Mouse (Mus musculus) heart, adult 9 months (tissue): Measurements from ENCODE around the gene Gm6904.
"Not testable (repeated sequence)": the region's sequence is repeated elsewhere in the genome, so short reads cannot be mapped to it uniquely, and the experiment has no call there.

Experiments used
- DNase-seq, 2 experiments: peaks; one replicate each; pipeline ENCODE4 v3.0.0; 2022; ENCODE audit warnings: low spot score in 2 of 2

Gene Gm6904

DNA sequence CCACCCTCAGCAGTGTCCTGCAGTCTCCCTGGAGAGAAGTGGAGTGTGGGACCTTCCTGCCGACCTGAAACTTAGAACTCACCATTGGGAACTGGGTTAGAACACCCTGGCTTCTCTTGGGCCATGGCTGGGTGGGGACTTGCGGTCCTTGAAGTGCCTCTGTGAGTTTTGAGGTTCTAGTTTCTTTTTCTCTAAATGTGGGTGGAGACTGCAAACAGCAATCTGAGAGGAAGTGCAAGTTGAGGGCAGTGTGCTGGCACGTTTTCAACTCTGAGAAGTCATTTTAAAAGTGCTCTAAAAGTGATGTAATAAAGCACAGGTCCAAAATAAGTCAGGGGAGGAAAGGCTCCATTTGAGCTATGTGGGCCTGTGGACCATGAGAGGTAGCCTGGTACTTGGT, at the start of gene Gm6904:
Gm6904 (minus strand) TSS at position 161 of the 400 bp plus-strand sequence.
- peak; percentile 28 to 44 for DNase-seq

DNA sequence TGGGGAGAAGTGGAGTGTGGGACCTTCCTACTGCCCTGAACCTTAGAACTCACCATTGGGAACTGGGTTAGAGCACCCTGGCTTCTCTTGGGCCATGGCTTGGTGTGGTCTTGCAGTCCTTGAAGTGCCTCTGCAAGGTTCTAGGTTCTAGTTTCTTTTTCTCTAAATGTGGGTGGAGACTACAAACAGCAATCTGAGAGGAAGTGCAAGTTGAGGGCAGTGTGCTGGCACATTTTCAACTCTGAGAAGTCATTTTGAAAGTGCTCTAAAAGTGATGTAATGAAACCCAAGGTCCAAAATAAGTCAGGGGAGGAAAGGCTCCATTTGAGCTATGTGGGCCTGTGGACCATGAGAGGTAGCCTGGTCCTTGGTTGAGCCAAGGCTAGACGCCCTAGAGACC, 37.4 kb upstream of the Gm6904 start, which contains the start of gene Phf11a:
Phf11a (minus strand) TSS at position 132 of the 400 bp plus-strand sequence.
- peak; percentile 4 to 29 for DNase-seq

DNA sequence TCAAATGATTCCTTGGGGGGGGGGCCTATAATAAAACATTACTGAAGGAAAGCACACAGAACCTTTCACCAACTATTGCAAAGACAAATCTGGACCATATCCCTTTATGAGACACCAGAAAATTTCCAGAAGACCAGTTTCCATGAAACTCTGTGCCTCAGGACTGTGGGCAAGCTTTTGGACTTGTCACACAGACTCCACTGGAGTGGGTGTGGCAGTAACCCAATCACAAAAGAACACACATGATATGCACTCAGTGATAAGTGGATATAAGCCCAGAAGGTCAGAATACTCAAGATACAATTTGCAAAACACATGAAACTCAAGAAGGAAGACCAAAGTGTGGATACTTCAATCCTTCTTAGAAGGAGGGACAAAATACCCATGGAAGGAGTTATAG, 31.8 kb upstream of the Gm6904 start:
- DNase-seq, result not testable (repeated sequence)

DNA sequence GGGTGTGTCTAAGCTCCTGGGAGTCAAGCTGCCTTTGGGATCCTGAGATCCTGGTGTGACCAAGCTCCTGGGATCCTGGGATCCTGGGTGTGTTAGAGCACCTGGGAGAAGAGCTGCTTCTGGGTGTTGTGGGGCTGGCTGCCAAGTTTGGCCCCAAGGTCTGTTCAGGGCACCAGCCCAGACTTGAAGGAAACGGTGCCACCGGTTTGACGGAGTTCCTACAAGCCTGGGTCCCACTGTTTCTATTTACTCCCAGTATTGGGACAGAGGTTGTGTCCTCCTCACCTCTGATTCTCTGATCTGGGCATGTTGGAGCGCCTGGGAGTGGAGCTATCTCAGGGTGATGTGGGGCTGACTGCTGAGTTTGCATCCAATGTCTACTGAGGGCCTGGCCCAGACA, 14.9 kb upstream of the Gm6904 start:
- not testable (repeated sequence) for DNase-seq

DNA sequence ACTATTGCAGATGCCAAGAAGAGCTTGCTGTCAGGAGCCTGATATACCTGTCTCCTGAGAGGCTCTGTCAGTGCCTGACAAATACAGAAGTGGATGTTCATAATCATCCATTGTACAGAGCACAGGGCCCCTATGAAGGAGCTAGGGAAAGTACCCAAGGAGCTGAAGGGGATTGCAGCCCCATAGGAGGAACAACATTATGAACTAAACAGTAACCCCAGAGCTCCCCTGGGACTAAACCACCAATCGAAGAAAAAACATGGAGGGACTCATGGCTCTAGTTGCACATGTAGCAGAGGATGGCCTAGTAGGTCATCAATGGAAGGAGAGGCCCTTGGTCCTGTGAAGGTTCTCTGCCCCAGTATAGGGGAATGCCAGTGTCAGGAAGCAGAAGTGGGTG, 4.2 kb downstream of the Gm6904 start:
- DNase-seq, result not testable (repeated sequence)

DNA sequence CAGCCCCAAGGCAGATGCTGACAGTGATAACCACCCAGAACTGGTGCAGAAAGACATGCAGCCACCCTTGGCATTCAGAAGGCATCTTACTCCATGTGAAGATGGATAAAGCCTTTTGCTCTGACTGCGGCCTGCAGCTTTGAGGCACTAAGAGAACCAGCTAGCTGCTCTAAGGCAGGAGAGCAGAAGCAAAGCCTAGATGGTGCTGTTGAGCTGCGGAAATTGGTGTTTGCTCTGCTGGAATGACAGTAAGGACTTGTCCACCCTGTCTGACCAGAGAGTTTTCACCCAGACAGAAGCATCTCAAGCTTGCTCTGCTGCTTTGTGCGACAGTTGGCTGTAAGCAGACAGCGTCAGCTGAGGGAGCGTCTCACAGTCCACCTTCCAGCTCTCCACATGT, 9.7 kb downstream of the Gm6904 start:
- not testable (repeated sequence) for DNase-seq

DNA sequence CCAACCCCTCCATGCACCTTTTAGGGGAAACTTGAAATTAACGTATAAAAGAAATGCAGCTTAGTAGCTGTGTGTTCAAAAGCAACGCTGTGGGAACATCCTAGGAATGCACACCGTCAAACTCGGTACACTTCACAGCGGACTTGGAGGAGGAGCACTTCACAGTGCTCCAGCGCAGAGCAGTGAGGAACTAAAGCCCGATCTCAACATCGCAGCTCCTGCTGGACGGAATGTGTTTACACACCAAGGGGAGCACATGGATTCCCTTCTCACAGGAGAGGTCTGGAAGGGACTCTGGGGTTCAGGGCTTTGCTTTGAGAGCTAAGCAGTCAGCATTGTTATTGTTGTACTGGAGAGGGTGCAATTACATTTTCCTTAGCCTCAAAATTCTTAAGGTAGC, 26.4 kb downstream of the Gm6904 start:
- DNase-seq, result no peak

DNA sequence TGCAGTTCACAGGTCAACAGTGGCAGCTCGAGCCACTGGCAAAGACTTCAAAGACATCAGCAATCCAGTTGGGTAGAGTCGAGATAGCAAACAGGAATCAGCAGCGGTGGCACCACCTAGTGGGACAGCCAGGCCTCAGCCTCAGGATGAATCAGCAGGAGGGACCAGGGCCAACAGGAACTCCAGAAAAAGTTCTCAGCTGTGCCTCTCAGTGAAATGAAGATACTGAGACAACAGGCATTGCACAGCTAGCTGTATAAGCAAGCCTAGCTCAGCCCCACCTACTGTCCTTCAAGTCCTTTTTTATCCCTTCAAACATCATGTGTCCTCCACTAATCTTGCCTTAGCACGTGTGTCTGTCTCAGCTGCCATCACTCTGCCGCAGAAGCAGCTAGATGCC, 28.0 kb downstream of the Gm6904 start:
- peak in 1 of 2 experiments; percentile 4 for DNase-seq

DNA sequence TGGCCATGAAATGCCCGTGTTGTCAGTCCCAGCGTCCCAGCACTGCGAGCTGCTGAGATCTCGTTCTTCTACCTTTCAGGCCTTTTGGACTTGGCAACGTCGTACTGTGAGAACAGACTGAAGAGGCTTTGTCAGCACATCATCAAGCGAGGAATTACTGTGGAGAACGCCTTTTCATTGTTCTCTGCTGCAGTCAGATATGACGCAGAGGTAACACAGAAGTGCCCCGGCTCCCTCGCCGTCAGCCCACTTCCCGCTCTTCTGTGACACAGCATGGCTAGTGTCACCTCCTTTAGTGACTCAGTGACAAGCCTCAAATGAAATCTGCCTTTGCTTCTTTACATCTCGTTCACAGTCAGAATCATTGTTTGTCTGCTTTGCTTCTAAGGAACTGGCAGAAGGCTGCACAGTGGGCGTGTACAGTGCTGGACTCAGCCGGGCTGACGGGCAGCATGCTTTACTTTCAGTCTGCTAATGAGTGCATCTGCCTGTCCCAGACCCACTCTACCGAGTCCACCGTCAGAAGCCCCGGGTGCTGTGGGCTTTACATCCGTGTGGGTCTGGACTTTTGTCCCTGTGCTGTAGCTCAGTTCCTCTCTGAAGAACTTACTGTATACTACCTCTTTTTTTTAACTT, 29.6 kb downstream of the Gm6904 start:
- DNase-seq, result no peak

DNA sequence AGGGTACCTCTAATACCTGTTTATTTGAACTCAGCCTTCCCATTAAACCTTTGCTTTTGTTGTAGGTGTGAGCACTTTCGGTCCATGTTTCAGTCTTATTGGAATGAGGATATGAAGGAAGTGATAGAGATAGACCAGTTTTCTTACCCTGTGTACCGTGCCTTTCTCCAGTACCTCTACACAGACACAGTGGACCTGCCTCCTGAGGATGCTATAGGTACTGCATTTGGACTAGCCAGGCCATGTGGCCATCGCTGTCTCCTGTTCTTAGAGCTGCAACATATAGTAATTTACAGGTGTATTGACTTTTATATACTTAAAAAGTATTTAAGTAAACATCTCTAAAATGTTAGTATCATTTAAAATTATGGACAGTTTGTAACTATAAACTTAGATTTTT, 30.2 kb downstream of the Gm6904 start:
- no peak for DNase-seq

DNA sequence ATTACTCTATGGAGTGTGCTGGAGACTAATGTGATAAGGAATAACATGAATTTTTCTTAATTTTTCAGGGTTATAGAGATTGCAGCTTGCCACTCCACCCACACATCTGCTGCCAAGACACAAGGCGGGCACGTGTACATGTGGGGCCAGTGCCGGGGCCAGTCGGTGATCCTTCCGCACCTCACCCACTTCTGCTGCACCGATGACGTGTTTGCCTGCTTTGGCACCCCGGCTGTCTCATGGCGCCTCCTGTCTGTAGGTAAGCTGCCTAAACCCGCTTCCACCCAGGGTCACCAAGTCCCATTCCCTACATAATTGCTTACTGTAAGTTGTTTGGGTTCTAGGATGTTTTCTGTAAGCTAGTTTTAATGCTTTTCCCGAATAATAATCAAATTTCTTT, 33.8 kb downstream of the Gm6904 start:
- no peak for DNase-seq

DNA sequence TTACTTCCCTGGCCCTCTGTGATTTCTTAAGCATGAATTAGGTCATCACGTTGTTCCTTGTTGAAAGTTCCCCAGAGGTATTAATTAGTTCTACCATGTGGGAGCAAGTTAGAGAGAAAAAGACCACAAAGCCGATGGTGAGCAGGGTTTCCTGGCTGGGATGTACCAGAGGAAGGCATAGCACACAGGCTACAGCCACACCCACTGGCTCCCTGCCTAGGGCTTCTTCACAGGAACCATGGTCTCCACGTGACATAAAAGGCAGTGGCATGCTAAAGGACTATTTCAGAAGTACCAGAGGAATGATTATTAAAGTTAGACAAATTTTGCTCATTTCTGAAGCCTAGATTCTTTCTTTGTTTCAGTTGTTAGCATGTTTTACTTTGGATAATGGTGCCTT, 40.8 kb downstream of the Gm6904 start:
- DNase-seq, result no peak

DNA sequence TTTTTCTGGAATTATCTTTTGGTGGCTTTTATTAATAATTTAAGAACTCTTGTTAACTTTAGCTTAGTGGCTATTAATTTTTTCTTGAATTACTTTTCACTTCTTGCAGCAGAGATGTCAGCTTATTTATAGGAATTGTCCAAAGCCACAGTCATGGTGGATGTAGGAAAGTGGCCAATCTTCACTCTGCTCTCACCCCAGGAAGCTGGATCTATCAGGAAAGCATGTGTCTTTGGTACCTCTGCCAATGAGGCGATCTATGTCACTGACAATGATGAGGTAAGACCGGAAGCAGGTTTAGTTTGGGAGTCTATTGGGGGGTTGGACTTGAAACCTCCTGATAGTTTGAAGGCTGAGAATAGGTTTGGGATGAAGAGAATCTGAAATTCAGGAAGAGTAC, 50.2 kb downstream of the Gm6904 start:
- DNase-seq, result no peak

DNA sequence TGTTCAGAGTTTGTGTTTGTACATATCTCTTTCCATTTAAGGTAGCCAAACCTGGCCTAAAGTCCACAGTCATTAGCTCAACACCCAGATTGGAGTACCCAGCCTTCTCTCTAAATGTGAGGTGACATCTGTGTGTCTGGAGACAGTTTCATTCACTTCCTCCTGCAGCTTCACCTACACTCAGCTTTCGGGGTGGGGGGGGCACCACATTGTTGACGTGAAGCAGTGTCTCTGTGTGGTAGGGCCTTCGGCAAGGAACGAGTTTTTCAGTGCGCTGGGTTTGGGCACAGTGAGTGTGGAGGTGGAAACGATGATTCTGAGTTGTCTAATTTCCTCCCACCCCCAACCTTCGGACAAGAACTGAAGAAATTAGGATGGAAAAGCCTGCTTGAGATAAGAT, 51.0 kb downstream of the Gm6904 start:
- DNase-seq, result no peak

DNA sequence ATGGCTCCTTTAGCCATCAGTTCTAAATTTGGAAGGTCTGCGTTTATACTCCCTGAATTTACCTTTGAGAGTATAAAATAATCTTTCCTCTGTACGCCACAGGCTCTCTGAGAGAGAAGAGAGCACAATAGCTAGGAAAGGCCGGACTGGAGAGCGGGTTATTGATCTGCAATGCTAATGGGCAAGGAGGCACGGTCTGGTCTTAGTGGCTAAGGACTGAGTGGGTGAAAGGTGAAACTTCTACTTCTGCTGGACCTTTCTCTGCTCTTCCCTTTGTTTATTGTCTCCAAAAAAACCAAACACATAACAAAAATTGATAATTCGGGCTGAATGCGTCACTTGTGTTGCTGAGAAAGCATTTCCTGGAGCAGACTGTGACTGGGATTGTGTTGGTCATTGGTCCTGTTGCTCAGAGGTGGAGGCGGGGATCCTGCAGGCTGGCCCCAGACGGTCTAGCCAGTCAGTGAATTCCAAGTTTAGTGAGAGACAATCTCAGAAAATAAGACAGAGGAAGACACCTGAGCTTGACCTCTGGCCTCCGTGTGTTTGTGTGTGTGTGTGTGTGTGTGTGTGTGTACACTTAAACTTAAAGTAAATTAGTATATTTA, 53.9 kb downstream of the Gm6904 start:
- no peak for DNase-seq

DNA sequence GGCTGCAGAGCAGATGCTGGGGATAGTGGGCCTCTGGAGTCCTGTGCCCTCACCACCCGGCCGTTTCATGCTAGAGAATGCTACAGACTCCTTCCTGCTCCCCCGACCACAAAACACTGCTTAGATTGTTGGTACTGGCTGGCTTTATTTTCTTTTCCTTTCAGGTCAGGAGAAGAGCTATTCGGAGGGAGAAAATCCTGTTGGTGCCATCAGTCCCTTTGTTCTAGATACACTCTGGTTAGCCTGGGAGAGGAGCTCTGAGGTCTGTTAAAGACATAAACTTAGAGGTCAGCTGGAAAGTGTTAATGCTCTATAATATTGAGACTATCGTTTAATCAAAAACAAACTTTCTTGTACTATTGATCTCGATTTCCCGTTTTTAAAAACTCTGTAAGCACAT, 54.6 kb downstream of the Gm6904 start:
- no peak for DNase-seq

DNA sequence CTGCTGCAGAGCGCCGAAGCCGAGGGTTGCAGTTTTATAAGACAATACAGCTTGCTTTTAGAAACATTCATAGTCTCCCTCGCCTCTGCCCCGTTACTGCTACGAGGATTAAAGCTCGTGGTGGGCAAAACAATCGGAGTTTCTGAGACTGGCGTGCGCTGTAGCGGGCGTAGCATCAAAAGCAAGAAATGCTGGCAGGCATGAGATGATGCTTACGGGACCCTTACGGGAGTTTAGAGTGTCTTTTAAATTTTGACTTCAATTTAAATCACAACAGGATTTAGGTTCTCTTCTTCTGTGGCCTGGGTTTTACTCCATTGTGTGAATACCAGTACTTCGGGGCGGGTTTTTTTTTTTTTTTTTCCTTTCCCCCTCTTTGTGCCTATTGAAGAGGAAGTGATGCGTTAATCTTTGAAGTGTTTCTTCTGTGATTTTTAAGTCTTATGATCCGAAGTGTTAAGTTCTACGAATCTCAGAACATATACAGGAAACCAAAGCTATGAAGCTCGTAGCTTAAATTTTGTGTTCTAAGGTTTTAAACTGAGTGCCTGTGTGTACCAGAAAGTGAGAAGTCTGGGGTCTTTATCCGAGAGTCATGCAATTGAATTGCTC, 58.3 kb downstream of the Gm6904 start:
- DNase-seq, result no peak

DNA sequence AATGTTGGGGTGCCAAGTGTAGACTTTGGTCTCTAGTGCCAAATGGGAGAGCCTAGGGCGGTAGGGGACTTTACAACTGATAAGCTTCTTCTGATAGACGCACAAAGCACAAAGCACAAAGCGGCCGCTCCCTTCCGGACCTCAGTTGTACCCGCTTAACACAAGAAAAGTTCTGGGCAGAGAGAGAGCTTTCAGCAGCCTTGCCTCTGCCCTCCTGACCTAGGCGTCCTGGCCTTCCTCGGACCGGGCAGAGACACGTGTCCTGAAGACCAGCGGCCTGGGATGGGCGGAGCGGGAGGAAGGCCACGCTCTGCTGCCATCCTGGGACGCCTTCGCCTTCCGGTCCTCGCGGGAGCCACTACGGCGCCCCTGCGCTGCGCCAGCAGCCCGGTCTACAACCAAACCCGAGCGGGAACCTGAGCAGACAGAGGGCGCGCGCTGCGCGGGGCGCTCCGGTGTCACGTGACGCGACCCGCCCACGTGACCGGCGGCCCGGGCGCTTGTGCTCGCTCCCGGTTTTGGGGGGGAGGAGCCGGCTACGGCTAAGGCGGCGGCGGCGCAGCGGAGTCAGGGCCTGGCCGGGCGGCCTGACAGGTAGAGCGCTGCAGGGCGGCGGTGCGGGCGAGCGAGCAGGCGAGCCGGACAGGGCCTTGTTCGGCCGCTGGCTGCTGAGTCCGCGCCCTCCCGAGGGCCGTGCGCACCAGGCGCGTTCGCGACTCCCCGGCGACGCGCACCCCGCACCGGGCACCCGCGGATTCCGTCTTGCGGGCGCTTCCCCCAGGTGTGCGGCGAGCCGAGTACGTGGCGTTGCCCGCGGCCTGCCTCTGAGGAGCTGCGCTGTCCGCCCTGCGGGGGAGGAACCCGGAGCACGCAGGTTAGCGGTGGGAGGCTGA, 59.1 kb downstream of the Gm6904 start, which contains the start of gene Rcbtb1:
Rcbtb1 (plus strand) TSS at position 499 of the 893 bp plus-strand sequence.
- DNase-seq, result peak; percentile 94 to 96
